Mouse (Mus musculus): ENCODE data around the gene Cklf. TPM values are rescaled to one million over a fixed set of nuclear protein-coding genes. Genes with fewer than 3 reads are reported as not detected.

The Cklf gene
- 19.1 and 21.0 TPM in 2 replicates for polyA plus RNA-seq (2012; rRNA removed)

DNA sequence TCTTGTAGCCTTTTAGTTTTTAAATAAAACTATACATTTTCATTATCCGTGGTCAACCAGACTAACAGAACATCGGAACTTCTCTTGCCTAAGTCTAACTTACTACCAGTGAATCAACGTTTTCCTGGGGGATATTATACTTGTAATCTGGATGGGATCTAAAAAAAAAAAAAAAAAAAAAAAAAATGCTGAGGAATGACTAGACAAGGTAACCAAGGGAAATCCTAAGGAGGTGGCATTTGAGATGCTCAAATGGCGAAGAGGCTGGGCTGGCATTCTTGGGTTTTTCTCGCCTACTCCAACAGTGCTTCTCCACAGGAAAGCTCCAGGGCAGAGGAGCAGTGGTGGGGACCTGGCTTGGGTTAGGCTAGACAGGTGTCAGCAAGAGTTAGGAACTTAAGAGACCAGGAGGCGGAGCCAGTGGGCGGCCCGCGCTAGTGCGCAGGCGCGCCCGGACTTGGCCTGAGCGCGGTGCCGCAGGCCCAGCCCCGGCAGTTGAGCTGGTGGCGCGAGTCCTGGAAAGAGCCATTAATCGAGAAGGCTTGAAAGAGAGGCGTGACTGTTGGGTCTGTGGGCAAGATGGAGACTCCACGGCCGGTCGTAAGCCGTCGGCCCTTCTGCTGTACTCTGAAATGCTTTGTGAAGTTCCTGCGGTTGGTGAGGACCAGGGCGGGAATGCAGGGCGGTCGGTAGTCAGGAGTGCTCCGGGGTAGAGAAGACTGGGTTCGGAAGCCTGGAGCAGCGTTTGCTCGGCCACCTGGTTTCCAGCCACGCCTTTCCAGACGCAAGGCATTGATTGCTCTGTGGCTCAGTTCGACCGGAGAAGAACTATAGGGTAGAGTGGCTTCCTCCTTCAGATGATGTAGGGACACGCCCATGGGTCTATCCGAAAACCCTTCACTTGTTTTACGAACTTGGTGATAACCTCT, at the start of gene Cklf:
Gene Cklf (plus strand): TSS at position 423 of the 929 bp plus-strand sequence.
- H3K27me3 ChIP-seq (ENCODE audit: control insufficient read depth, insufficient read depth, low read length), result no peaks in the 10 kb centered on the region
- H3K27ac ChIP-seq (ENCODE audit: control insufficient read depth, insufficient read depth, low read length), result no peak within 1 kb of the TSS
- 5% methylated on average over 41 of the region's 41 CpGs for WGBS
- no peaks in the 10 kb centered on the region for H3K36me3 ChIP-seq (ENCODE audit: control insufficient read depth, insufficient read depth, low read length)
- peaks cover 21% of the 10 kb centered on the region for H3K4me1 ChIP-seq (replicated peaks; ENCODE audit: control insufficient read depth, insufficient read depth, low read length)
- peak; percentile 86 for DNase-seq
- H3K4me3 ChIP-seq (ENCODE audit: control insufficient read depth, insufficient read depth, low read length), result peak within 1 kb of the TSS; percentile 56
- TF ChIP-seq CTCF (IDR thresholded peaks at IDR 0.05; ENCODE audit: borderline replicate concordance, control insufficient read depth, extremely low read depth, insufficient read depth, low read length, poor library complexity) (peak; percentile 11; the same call in 1 of the 2 replicates), POLR2A (IDR thresholded peaks at IDR 0.05; ENCODE audit: control insufficient read depth, extremely low read depth, insufficient read depth, low read length, poor library complexity) (peak; percentile 80)

GRCm38 (mm10) chr8:104201622-104202021, 49.0 kb upstream of the Cklf start:
- no peaks in the 10 kb centered on the region for H3K4me1 ChIP-seq (replicated peaks; ENCODE audit: control insufficient read depth, insufficient read depth, low read length)
- WGBS, result 95% methylated on average over 3 of the region's 3 CpGs

DNA sequence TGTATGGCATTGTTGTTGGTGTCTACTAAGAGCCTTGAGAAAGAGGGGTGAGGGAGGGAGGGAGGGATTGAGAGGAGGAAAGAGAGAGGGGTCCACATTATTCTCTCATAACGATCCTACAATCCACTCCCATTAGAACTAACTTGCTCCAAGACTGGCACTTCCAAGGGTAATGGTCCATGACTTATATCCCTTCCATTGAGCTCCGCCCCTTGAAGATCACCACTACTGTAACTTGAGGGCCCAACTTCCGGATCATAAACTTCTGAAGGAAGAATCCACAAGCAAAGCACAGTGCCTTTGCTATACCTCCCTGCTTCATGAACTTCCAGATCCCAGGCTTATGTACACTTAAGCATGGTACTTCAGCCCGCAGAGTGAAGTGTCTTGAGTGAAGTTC, 48.3 kb upstream of the Cklf start:
- H3K4me3 ChIP-seq (ENCODE audit: control insufficient read depth, insufficient read depth, low read length), result no peak overlapping the region
- no peaks in the 10 kb centered on the region for H3K36me3 ChIP-seq (ENCODE audit: control insufficient read depth, insufficient read depth, low read length)
- no peak for TF ChIP-seq POLR2A (IDR thresholded peaks at IDR 0.05; ENCODE audit: control insufficient read depth, extremely low read depth, insufficient read depth, low read length, poor library complexity)
- no peak for TF ChIP-seq CTCF (IDR thresholded peaks at IDR 0.05; ENCODE audit: borderline replicate concordance, control insufficient read depth, extremely low read depth, insufficient read depth, low read length, poor library complexity)
- no peaks in the 10 kb centered on the region for H3K27me3 ChIP-seq (ENCODE audit: control insufficient read depth, insufficient read depth, low read length)
- H3K27ac ChIP-seq (ENCODE audit: control insufficient read depth, insufficient read depth, low read length), result no peak overlapping the region
- 96% methylated on average over 4 of the region's 4 CpGs for WGBS
- DNase-seq, result no peak
- H3K4me1 ChIP-seq (replicated peaks; ENCODE audit: control insufficient read depth, insufficient read depth, low read length), result no peaks in the 10 kb centered on the region

More at GRCm38 (mm10) chr8:104201622-104202021, 49.0 kb upstream of the Cklf start:
- no peak for DNase-seq
- no peak overlapping the region for H3K4me3 ChIP-seq (ENCODE audit: control insufficient read depth, insufficient read depth, low read length)
- no peak overlapping the region for H3K27ac ChIP-seq (ENCODE audit: control insufficient read depth, insufficient read depth, low read length)
- no peaks in the 10 kb centered on the region for H3K36me3 ChIP-seq (ENCODE audit: control insufficient read depth, insufficient read depth, low read length)
- no peaks in the 10 kb centered on the region for H3K27me3 ChIP-seq (ENCODE audit: control insufficient read depth, insufficient read depth, low read length)
- TF ChIP-seq POLR2A (IDR thresholded peaks at IDR 0.05; ENCODE audit: control insufficient read depth, extremely low read depth, insufficient read depth, low read length, poor library complexity) (no peak), CTCF (IDR thresholded peaks at IDR 0.05; ENCODE audit: borderline replicate concordance, control insufficient read depth, extremely low read depth, insufficient read depth, low read length, poor library complexity) (no peak)

GRCm38 (mm10) chr8:104205292-104205691, 45.4 kb upstream of the Cklf start:
- no peak for TF ChIP-seq CTCF (IDR thresholded peaks at IDR 0.05; ENCODE audit: borderline replicate concordance, control insufficient read depth, extremely low read depth, insufficient read depth, low read length, poor library complexity)
- TF ChIP-seq POLR2A (IDR thresholded peaks at IDR 0.05; ENCODE audit: control insufficient read depth, extremely low read depth, insufficient read depth, low read length, poor library complexity), result no peak
- Histone ChIP-seq H3K4me1 (replicated peaks; ENCODE audit: control insufficient read depth, insufficient read depth, low read length) (no peaks in the 10 kb centered on the region), H3K4me3 (ENCODE audit: control insufficient read depth, insufficient read depth, low read length) (no peak overlapping the region), H3K27ac (ENCODE audit: control insufficient read depth, insufficient read depth, low read length) (no peak overlapping the region), H3K27me3 (ENCODE audit: control insufficient read depth, insufficient read depth, low read length) (no peaks in the 10 kb centered on the region), H3K36me3 (ENCODE audit: control insufficient read depth, insufficient read depth, low read length) (no peaks in the 10 kb centered on the region)
- WGBS, result 79% methylated on average over 3 of the region's 3 CpGs
- DNase-seq, result no peak

DNA sequence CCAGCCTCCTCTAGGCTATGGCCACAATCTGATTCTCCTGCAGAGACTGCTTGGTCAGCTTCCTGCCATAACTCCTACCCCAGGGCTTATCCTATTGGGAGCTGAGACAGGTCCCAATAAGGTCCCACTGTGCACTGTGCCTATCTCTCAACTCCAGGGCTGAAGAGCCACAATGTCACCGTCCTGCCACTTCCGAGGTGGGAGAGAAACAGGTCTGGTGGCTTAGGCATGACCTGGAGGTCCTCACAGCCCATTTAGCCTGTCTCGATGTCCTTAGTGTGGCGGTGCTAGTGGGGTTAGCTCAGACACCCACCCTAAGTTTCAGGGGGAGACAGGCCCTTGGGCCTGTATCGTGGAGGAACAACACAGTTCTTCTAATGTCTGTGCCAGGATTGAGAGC, 33.1 kb upstream of the Cklf start:
- no peak for TF ChIP-seq POLR2A (IDR thresholded peaks at IDR 0.05; ENCODE audit: control insufficient read depth, extremely low read depth, insufficient read depth, low read length, poor library complexity)
- TF ChIP-seq CTCF (IDR thresholded peaks at IDR 0.05; ENCODE audit: borderline replicate concordance, control insufficient read depth, extremely low read depth, insufficient read depth, low read length, poor library complexity), result no peak
- Histone ChIP-seq H3K4me3 (ENCODE audit: control insufficient read depth, insufficient read depth, low read length) (no peak overlapping the region), H3K27ac (ENCODE audit: control insufficient read depth, insufficient read depth, low read length) (no peak overlapping the region), H3K36me3 (ENCODE audit: control insufficient read depth, insufficient read depth, low read length) (no peaks in the 10 kb centered on the region), H3K27me3 (ENCODE audit: control insufficient read depth, insufficient read depth, low read length) (no peaks in the 10 kb centered on the region), H3K4me1 (replicated peaks; ENCODE audit: control insufficient read depth, insufficient read depth, low read length) (no peaks in the 10 kb centered on the region; the same call in 1 of the 2 replicates)
- no peak for DNase-seq
- WGBS, result 95% methylated on average over 5 of the region's 5 CpGs

DNA sequence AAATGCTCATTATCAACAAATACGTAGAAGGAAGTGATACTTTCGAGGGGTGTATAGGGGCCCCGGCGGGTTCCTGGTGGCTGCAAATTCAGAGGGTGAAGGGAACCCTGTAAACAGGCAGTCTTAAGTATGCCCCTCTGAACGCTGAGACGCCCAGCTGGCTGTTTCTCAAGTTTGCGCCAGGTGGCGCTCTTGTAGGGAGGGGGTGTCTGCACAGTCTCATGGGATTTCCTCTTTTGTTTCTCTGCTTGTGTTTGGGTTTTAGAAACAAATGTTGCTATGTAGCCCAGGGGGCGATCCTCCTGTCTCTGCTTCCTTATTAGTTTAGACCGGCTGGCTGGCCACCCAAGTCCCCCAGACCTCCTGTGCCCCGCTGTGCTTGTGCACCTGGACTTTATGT, 31.6 kb upstream of the Cklf start:
- Histone ChIP-seq H3K4me1 (replicated peaks; ENCODE audit: control insufficient read depth, insufficient read depth, low read length) (no peaks in the 10 kb centered on the region; the same call in 1 of the 2 replicates), H3K4me3 (ENCODE audit: control insufficient read depth, insufficient read depth, low read length) (no peak overlapping the region), H3K36me3 (ENCODE audit: control insufficient read depth, insufficient read depth, low read length) (no peaks in the 10 kb centered on the region), H3K27me3 (ENCODE audit: control insufficient read depth, insufficient read depth, low read length) (no peaks in the 10 kb centered on the region), H3K27ac (ENCODE audit: control insufficient read depth, insufficient read depth, low read length) (no peak overlapping the region)
- DNase-seq, result peak; percentile 76
- TF ChIP-seq CTCF (IDR thresholded peaks at IDR 0.05; ENCODE audit: borderline replicate concordance, control insufficient read depth, extremely low read depth, insufficient read depth, low read length, poor library complexity), result peak; percentile 79
- no peak for TF ChIP-seq POLR2A (IDR thresholded peaks at IDR 0.05; ENCODE audit: control insufficient read depth, extremely low read depth, insufficient read depth, low read length, poor library complexity)
- 12% methylated on average over 11 of the region's 11 CpGs for WGBS
